Mouse (Mus musculus): Measurements from ENCODE around the gene Ublcp1. TPM values are rescaled to one million over a fixed set of nuclear protein-coding genes. Genes with fewer than 3 reads are reported as not detected.

The Ublcp1 gene
- polyA plus RNA-seq, 1 experiment from 2014 or later = 36.9 TPM

GRCm38 (mm10) chr11:44410413-44410812 is 59.9 kb downstream of the Ublcp1 start:
- no peak for ATAC-seq (ENCODE audit: low FRiP score, low TSS enrichment)
- H3K4me1 ChIP-seq (replicated peaks; ENCODE audit: control insufficient read depth, insufficient read depth) = no peaks in the 10 kb centered on the region
- H3K36me3 ChIP-seq (ENCODE audit: control insufficient read depth, insufficient read depth, low read length) = no peaks in the 10 kb centered on the region
- H3K4me2 ChIP-seq (replicated peaks; ENCODE audit: low read depth) = no peak overlapping the region
- 48% methylated on average over 3 of the region's 3 CpGs for WGBS
- H3K27ac ChIP-seq (replicated peaks) = no peak overlapping the region
- H3K9me3 ChIP-seq (ENCODE audit: control insufficient read depth, low read length) = no peaks in the 10 kb centered on the region
- H3K9ac ChIP-seq (ENCODE audit: low read length) = no peak overlapping the region
- no peak overlapping the region for H3K4me3 ChIP-seq (ENCODE audit: low read depth, low read length)
- no peak for DNase-seq (ENCODE audit: low spot score)
- H3K27me3 ChIP-seq (ENCODE audit: control insufficient read depth, insufficient read depth, low read length) = no peaks in the 10 kb centered on the region
- TF ChIP-seq CTCF (IDR thresholded peaks at IDR 0.05; ENCODE audit: low read depth) = no peak
- TF ChIP-seq EP300 (optimal IDR thresholded peaks at IDR 0.05) = no peak

GRCm38 (mm10) chr11:44408626-44409025 is 61.7 kb downstream of the Ublcp1 start:
- WGBS = 43% methylated on average over 5 of the region's 5 CpGs
- H3K4me1 ChIP-seq (replicated peaks; ENCODE audit: control insufficient read depth, insufficient read depth) = no peaks in the 10 kb centered on the region
- DNase-seq (ENCODE audit: low spot score) = no peak
- H3K27me3 ChIP-seq (ENCODE audit: control insufficient read depth, insufficient read depth, low read length) = no peaks in the 10 kb centered on the region
- TF ChIP-seq CTCF (IDR thresholded peaks at IDR 0.05; ENCODE audit: low read depth) (no peak), EP300 (optimal IDR thresholded peaks at IDR 0.05) (no peak)
- no peaks in the 10 kb centered on the region for H3K9me3 ChIP-seq (ENCODE audit: control insufficient read depth, low read length)
- no peaks in the 10 kb centered on the region for H3K36me3 ChIP-seq (ENCODE audit: control insufficient read depth, insufficient read depth, low read length)
- no peak overlapping the region for H3K9ac ChIP-seq (ENCODE audit: low read length)
- H3K27ac ChIP-seq (replicated peaks) = no peak overlapping the region
- H3K4me3 ChIP-seq (ENCODE audit: low read depth, low read length) = no peak overlapping the region
- no peak for ATAC-seq (ENCODE audit: low FRiP score, low TSS enrichment)
- no peak overlapping the region for H3K4me2 ChIP-seq (replicated peaks; ENCODE audit: low read depth)

GRCm38 (mm10) chr11:44406457-44406856 is 63.8 kb downstream of the Ublcp1 start:
- Histone ChIP-seq H3K27me3 (ENCODE audit: control insufficient read depth, insufficient read depth, low read length) (no peaks in the 10 kb centered on the region), H3K27ac (replicated peaks) (no peak overlapping the region), H3K4me3 (ENCODE audit: low read depth, low read length) (no peak overlapping the region), H3K4me1 (replicated peaks; ENCODE audit: control insufficient read depth, insufficient read depth) (no peaks in the 10 kb centered on the region), H3K4me2 (replicated peaks; ENCODE audit: low read depth) (no peak overlapping the region), H3K9me3 (ENCODE audit: control insufficient read depth, low read length) (no peaks in the 10 kb centered on the region), H3K9ac (ENCODE audit: low read length) (no peak overlapping the region), H3K36me3 (ENCODE audit: control insufficient read depth, insufficient read depth, low read length) (no peaks in the 10 kb centered on the region)
- ATAC-seq (ENCODE audit: low FRiP score, low TSS enrichment) (no peak), DNase-seq (ENCODE audit: low spot score) (no peak)
- 65% methylated on average over 5 of the region's 5 CpGs for WGBS
- TF ChIP-seq CTCF (IDR thresholded peaks at IDR 0.05; ENCODE audit: low read depth) (no peak), EP300 (optimal IDR thresholded peaks at IDR 0.05) (no peak)

GRCm38 (mm10) chr11:44405961-44406360 is 64.3 kb downstream of the Ublcp1 start:
- 5% methylated on average over 1 of the region's 1 CpGs for WGBS
- DNase-seq (ENCODE audit: low spot score) (no peak), ATAC-seq (ENCODE audit: low FRiP score, low TSS enrichment) (no peak)
- no peak overlapping the region for H3K27ac ChIP-seq (replicated peaks)
- H3K4me1 ChIP-seq (replicated peaks; ENCODE audit: control insufficient read depth, insufficient read depth) = no peaks in the 10 kb centered on the region
- TF ChIP-seq EP300 (optimal IDR thresholded peaks at IDR 0.05) (no peak), CTCF (IDR thresholded peaks at IDR 0.05; ENCODE audit: low read depth) (no peak)
- no peak overlapping the region for H3K4me2 ChIP-seq (replicated peaks; ENCODE audit: low read depth)
- no peaks in the 10 kb centered on the region for H3K36me3 ChIP-seq (ENCODE audit: control insufficient read depth, insufficient read depth, low read length)
- no peaks in the 10 kb centered on the region for H3K9me3 ChIP-seq (ENCODE audit: control insufficient read depth, low read length)
- H3K27me3 ChIP-seq (ENCODE audit: control insufficient read depth, insufficient read depth, low read length) = no peaks in the 10 kb centered on the region
- H3K9ac ChIP-seq (ENCODE audit: low read length) = no peak overlapping the region
- no peak overlapping the region for H3K4me3 ChIP-seq (ENCODE audit: low read depth, low read length)

GRCm38 (mm10) chr11:44405113-44405512 is 65.2 kb downstream of the Ublcp1 start:
- no peak overlapping the region for H3K4me2 ChIP-seq (replicated peaks; ENCODE audit: low read depth)
- ATAC-seq (ENCODE audit: low FRiP score, low TSS enrichment) (no peak), DNase-seq (ENCODE audit: low spot score) (no peak)
- no peak overlapping the region for H3K27ac ChIP-seq (replicated peaks)
- no peaks in the 10 kb centered on the region for H3K36me3 ChIP-seq (ENCODE audit: control insufficient read depth, insufficient read depth, low read length)
- no peak overlapping the region for H3K9ac ChIP-seq (ENCODE audit: low read length)
- no peak overlapping the region for H3K4me3 ChIP-seq (ENCODE audit: low read depth, low read length)
- H3K9me3 ChIP-seq (ENCODE audit: control insufficient read depth, low read length) = no peaks in the 10 kb centered on the region
- TF ChIP-seq EP300 (optimal IDR thresholded peaks at IDR 0.05) (no peak), CTCF (IDR thresholded peaks at IDR 0.05; ENCODE audit: low read depth) (no peak)
- H3K27me3 ChIP-seq (ENCODE audit: control insufficient read depth, insufficient read depth, low read length) = no peaks in the 10 kb centered on the region
- no peaks in the 10 kb centered on the region for H3K4me1 ChIP-seq (replicated peaks; ENCODE audit: control insufficient read depth, insufficient read depth)
- WGBS = 83% methylated on average over 4 of the region's 4 CpGs

Small RNA genes within 50 kb of the gene (microRNA-seq; reads per million reads assigned to microRNA genes)
- gene Gm22121 = not detected

Other genes with a start within 250 kb of the Ublcp1 start
- 0.05 TPM in 1 of 2 replicates, not detected in the other for gene Il12b, start 70.4 kb downstream of the Ublcp1 start, polyA plus RNA-seq (2015; fragmentation: Nextera tagmentation; extraction: Ambion mirVana)
- 29.5 and 30.5 TPM in 2 replicates for gene Rnf145, start 48.5 kb upstream of the Ublcp1 start, polyA plus RNA-seq (2015; fragmentation: Nextera tagmentation; extraction: Ambion mirVana)
- 3.6 and 3.7 TPM in 2 replicates for gene Ebf1, start 146.8 kb upstream of the Ublcp1 start, polyA plus RNA-seq (2015; fragmentation: Nextera tagmentation; extraction: Ambion mirVana)